Mouse (Mus musculus) bone marrow, adult 2 months (tissue): ENCODE data around the gene Acta2.

Experiments
- CTCF ChIP-seq: fragments of 200-500 bp; IDR thresholded peaks from 2 replicates; pipeline ENCODE4 v1.5.1; 2011; ENCODE audit warnings: low read length, control low read depth; ENCODE audit not compliant: control insufficient read depth, insufficient read depth
- POLR2A ChIP-seq: fragments of 200-500 bp; IDR thresholded peaks from 2 replicates; pipeline ENCODE4 v1.6.1; 2011; ENCODE audit warnings: low read depth, mild to moderate bottlenecking, control low read depth, low read length, borderline replicate concordance; ENCODE audit not compliant: control insufficient read depth

DNA sequence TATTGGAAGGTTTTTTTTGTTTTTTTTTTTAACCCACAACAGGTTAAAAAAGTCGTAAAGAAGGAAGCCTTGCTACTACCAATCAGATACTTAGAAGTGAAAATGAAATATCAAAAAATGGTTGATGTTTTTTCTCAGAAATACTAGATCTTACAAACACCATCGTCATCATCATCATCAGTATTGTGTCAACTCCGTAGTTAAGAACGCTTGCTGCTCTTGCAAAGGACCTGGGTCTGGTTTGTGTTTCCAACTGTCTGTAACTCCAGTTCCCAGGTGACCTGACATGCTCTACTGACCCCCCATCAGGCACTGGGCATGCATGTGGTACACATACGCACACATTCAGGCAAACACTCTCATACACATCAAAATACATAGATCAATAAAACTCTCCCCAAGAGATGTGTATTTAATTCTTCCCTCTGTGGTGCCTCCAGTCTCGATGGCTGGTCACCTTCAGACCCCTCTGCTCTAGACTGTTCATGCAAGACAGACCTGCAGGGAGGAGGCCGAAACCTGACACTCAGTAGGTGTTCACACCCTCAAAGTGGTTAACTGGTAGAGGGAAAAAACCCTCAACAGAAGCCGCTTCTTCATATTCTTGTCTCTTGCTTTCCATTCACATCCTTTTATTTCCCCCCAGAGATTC is 45.3 kb downstream of the Acta2 start:
- TF ChIP-seq CTCF (no peak), POLR2A (no peak)
